Mouse (Mus musculus) kidney, adult 18-20 months (tissue): ENCODE results near the gene Hist1h3g.
A peak's percentile ranks its signal among the peaks of the same experiment; 100 is the strongest.

Experiments
- DNase-seq: peaks from one replicate; pipeline ENCODE4 v3.0.0; 2021

The Hist1h3g gene

GRCm38 (mm10) chr13:23535137-23536075 is at the start of gene Hist1h3g:
Gene Hist1h3g, plus strand, starts transcription at chr13:23535422.
- DNase-seq = peak; percentile 82

- peak; percentile 37 for DNase-seq
These were observed 46.6 kb upstream of the Hist1h3g start, which contains the start of gene Btn2a2 for GRCm38 (mm10) chr13:23488400-23489322. Gene Btn2a2, minus strand, starts transcription at chr13:23488857.

- DNase-seq = no peak
These were observed 44.4 kb upstream of the Hist1h3g start for GRCm38 (mm10) chr13:23490863-23491262.

GRCm38 (mm10) chr13:23491263-23491662 is 44.0 kb upstream of the Hist1h3g start:
- DNase-seq = no peak

GRCm38 (mm10) chr13:23491990-23492389 is 43.2 kb upstream of the Hist1h3g start:
- no peak for DNase-seq

- no peak for DNase-seq
These were observed 39.7 kb upstream of the Hist1h3g start for GRCm38 (mm10) chr13:23495526-23495925.

- no peak for DNase-seq
These were observed 37.4 kb upstream of the Hist1h3g start for GRCm38 (mm10) chr13:23497656-23498321.

GRCm38 (mm10) chr13:23498653-23499052 is 36.6 kb upstream of the Hist1h3g start:
- DNase-seq = no peak

- DNase-seq = no peak
These were observed 35.3 kb upstream of the Hist1h3g start for GRCm38 (mm10) chr13:23499943-23500342.

GRCm38 (mm10) chr13:23500424-23501200 is 34.6 kb upstream of the Hist1h3g start:
- DNase-seq = peak; percentile 25

- no peak for DNase-seq
These were observed 33.7 kb upstream of the Hist1h3g start for GRCm38 (mm10) chr13:23501511-23501910.

GRCm38 (mm10) chr13:23502031-23502567 is 33.1 kb upstream of the Hist1h3g start:
- no peak for DNase-seq

GRCm38 (mm10) chr13:23502916-23503315 is 32.3 kb upstream of the Hist1h3g start:
- no peak for DNase-seq

GRCm38 (mm10) chr13:23503797-23504196 is 31.4 kb upstream of the Hist1h3g start:
- peak; percentile 20 for DNase-seq

GRCm38 (mm10) chr13:23505662-23506345 is 29.4 kb upstream of the Hist1h3g start:
- no peak for DNase-seq

GRCm38 (mm10) chr13:23506351-23506750 is 28.9 kb upstream of the Hist1h3g start:
- peak; percentile 7 for DNase-seq

GRCm38 (mm10) chr13:23506819-23507515 is 28.3 kb upstream of the Hist1h3g start:
- DNase-seq = no peak

- DNase-seq = no peak
These were observed 25.1 kb upstream of the Hist1h3g start for GRCm38 (mm10) chr13:23510127-23510526.

- no peak for DNase-seq
These were observed 21.7 kb upstream of the Hist1h3g start for GRCm38 (mm10) chr13:23513517-23513916.

GRCm38 (mm10) chr13:23515281-23515680 is 19.9 kb upstream of the Hist1h3g start:
- no peak for DNase-seq
